Mouse (Mus musculus) CH12.LX (cell line): ENCODE measurements around the gene Sparcl1. TPM values are rescaled to one million over a fixed set of nuclear protein-coding genes. Genes with fewer than 3 reads are reported as not detected.

Source experiments
- DNase-seq: peaks from one replicate; pipeline ENCODE4 v3.0.0-alpha.2; 2013; ENCODE audit errors: extremely low read depth
- H3K27ac ChIP-seq: 2 replicates; pipeline ENCODE4 v1.5.1; 2012; ENCODE audit warnings: low read depth, mild to moderate bottlenecking, control low read depth, moderate library complexity; ENCODE audit not compliant: insufficient read depth
- H3K27me3 ChIP-seq: replicated peaks from 2 replicates; pipeline ENCODE3; 2012; ENCODE audit warnings: inconsistent platforms
- H3K36me3 ChIP-seq, 2 experiments: replicated peaks in 1 of 2; 2 replicates each; pipeline versions ENCODE3 to v1.6.1; 2012; ENCODE audit warnings: inconsistent platforms in 1 of 2, low read length in 1 of 2, mild to moderate bottlenecking in 1 of 2, mixed read lengths in 1 of 2, moderate library complexity in 1 of 2; ENCODE audit not compliant: control insufficient read depth in 1 of 2, insufficient read depth in 1 of 2
- H3K4me1 ChIP-seq, 2 experiments: 2 replicates each; pipeline ENCODE4 v1.6.1; 2012; ENCODE audit warnings: inconsistent platforms in 1 of 2, moderate library complexity in 1 of 2; ENCODE audit not compliant: insufficient read depth in 2 of 2, control insufficient read depth in 1 of 2
- H3K4me2 ChIP-seq: 2 replicates; pipeline ENCODE4 v1.6.1; 2012; ENCODE audit warnings: low read depth, mild to moderate bottlenecking, control low read depth; ENCODE audit not compliant: poor library complexity, insufficient read depth, severe bottlenecking
- H3K4me3 ChIP-seq, 3 experiments: fragments of 150-350 bp in 1 of 3; sonication (generic) in 1 of 3; replicated peaks in 1 of 3; 2 replicates each; pipeline versions ENCODE3 to v1.5.1; 2011 to 2012; ENCODE audit warnings: low read depth in 2 of 3, low read length in 2 of 3, mild to moderate bottlenecking in 2 of 3, moderate library complexity in 2 of 3, control low read depth in 1 of 3, improper control_type of control experiment in 1 of 3, inconsistent platforms in 1 of 3, mixed read lengths in 1 of 3; ENCODE audit not compliant: poor library complexity in 1 of 3
- H3K79me2 ChIP-seq: replicated peaks from 2 replicates; pipeline ENCODE4 v1.6.1; 2012; ENCODE audit warnings: mild to moderate bottlenecking, moderate library complexity; ENCODE audit not compliant: control insufficient read depth, poor library complexity, insufficient read depth, severe bottlenecking; ENCODE audit errors: extremely low read depth
- H3K9ac ChIP-seq: 2 replicates; pipeline ENCODE4 v1.6.1; 2012; ENCODE audit warnings: low read depth, mild to moderate bottlenecking, control low read depth, moderate library complexity; ENCODE audit not compliant: insufficient read depth
- H3K9me3 ChIP-seq: replicated peaks from 2 replicates; pipeline ENCODE3; 2012; ENCODE audit warnings: low read length, inconsistent platforms, mixed read lengths
- BHLHE40 ChIP-seq: IDR thresholded peaks from 2 replicates; pipeline ENCODE4 v1.6.1; 2011; ENCODE audit warnings: mild to moderate bottlenecking, low read depth, low read length, improper control_type of control experiment
- CHD2 ChIP-seq: IDR thresholded peaks from 2 replicates; pipeline ENCODE4 v1.6.1; 2011; ENCODE audit warnings: low read length, improper control_type of control experiment
- CTCF ChIP-seq, 2 experiments: IDR thresholded peaks in 1 of 2; conservative IDR thresholded peaks in 1 of 2; 2 replicates each; pipeline ENCODE4 v1.5.1; 2011 to 2012; ENCODE audit warnings: low read depth in 2 of 2, low read length in 2 of 2, improper control_type of control experiment in 1 of 2, inconsistent platforms in 1 of 2, mild to moderate bottlenecking in 1 of 2, moderate library complexity in 1 of 2
- E2F4 ChIP-seq: IDR thresholded peaks from 2 replicates; pipeline ENCODE4 v1.6.1; 2011; ENCODE audit warnings: low read depth, low read length, improper control_type of control experiment; ENCODE audit not compliant: insufficient replicate concordance
- ELF1 ChIP-seq: IDR thresholded peaks from 2 replicates; pipeline ENCODE4 v1.6.1; 2014; ENCODE audit warnings: low read depth, mild to moderate bottlenecking, inconsistent platforms, low read length, improper control_type of control experiment
- GABPA ChIP-seq: IDR thresholded peaks from 2 replicates; pipeline ENCODE4 v1.6.1; 2012; ENCODE audit warnings: low read depth, low read length, improper control_type of control experiment, inconsistent platforms; ENCODE audit not compliant: insufficient replicate concordance
- HCFC1 ChIP-seq: IDR thresholded peaks from 2 replicates; pipeline ENCODE4 v1.6.1; 2012; ENCODE audit warnings: low read depth, mild to moderate bottlenecking, inconsistent platforms, low read length, improper control_type of control experiment
- IRF4 ChIP-seq: IDR thresholded peaks from 2 replicates; pipeline ENCODE4 v1.6.1; 2014; ENCODE audit warnings: low read depth, mild to moderate bottlenecking, inconsistent platforms, low read length, improper control_type of control experiment
- JUND ChIP-seq: conservative IDR thresholded peaks from 2 replicates; pipeline ENCODE4 v1.6.1; 2011; ENCODE audit warnings: low read depth, low read length, improper control_type of control experiment
- MAX ChIP-seq: IDR thresholded peaks from 2 replicates; pipeline ENCODE4 v1.6.1; 2011; ENCODE audit warnings: low read length, improper control_type of control experiment
- MAZ ChIP-seq: IDR thresholded peaks from 2 replicates; pipeline ENCODE4 v1.6.1; 2012; ENCODE audit warnings: low read depth, mild to moderate bottlenecking, inconsistent platforms, low read length, improper control_type of control experiment, moderate library complexity
- MEF2A ChIP-seq: IDR thresholded peaks from 2 replicates; pipeline ENCODE4 v1.6.1; 2014; ENCODE audit warnings: low read depth, mild to moderate bottlenecking, inconsistent platforms, low read length, improper control_type of control experiment, borderline replicate concordance
- MXI1 ChIP-seq: IDR thresholded peaks from 2 replicates; pipeline ENCODE4 v1.6.1; 2011; ENCODE audit warnings: mild to moderate bottlenecking, low read depth, low read length, improper control_type of control experiment
- NELFE ChIP-seq: IDR thresholded peaks from 2 replicates; pipeline ENCODE4 v1.6.1; 2011; ENCODE audit warnings: low read depth, low read length, improper control_type of control experiment
- NRF1 ChIP-seq: IDR thresholded peaks from 2 replicates; pipeline ENCODE4 v1.6.1; 2014; ENCODE audit warnings: low read depth, mild to moderate bottlenecking, inconsistent platforms, low read length, improper control_type of control experiment, moderate library complexity
- PAX5 ChIP-seq: IDR thresholded peaks from 2 replicates; pipeline ENCODE4 v1.6.1; 2012; ENCODE audit warnings: low read length, inconsistent platforms, mixed read lengths
- POLR2AphosphoS2 ChIP-seq: IDR thresholded peaks from 2 replicates; pipeline ENCODE4 v1.6.1; 2011; ENCODE audit warnings: low read depth, low read length, improper control_type of control experiment
- RAD21 ChIP-seq: IDR thresholded peaks from 2 replicates; pipeline ENCODE4 v1.6.1; 2011; ENCODE audit warnings: low read depth, mild to moderate bottlenecking, low read length, improper control_type of control experiment, moderate library complexity
- RCOR1 ChIP-seq: conservative IDR thresholded peaks from 2 replicates; pipeline ENCODE4 v1.6.1; 2012; ENCODE audit warnings: low read depth, mild to moderate bottlenecking, inconsistent platforms, low read length, improper control_type of control experiment
- SIN3A ChIP-seq: IDR thresholded peaks from 2 replicates; pipeline ENCODE4 v1.6.1; 2012; ENCODE audit warnings: low read length, improper control_type of control experiment, inconsistent platforms
- SMC3 ChIP-seq: IDR thresholded peaks from 2 replicates; pipeline ENCODE4 v1.6.1; 2011; ENCODE audit warnings: low read depth, low read length, improper control_type of control experiment
- TCF12 ChIP-seq: IDR thresholded peaks from 2 replicates; pipeline ENCODE4 v1.6.1; 2014; ENCODE audit warnings: low read depth, mild to moderate bottlenecking, inconsistent platforms, low read length, improper control_type of control experiment
- UBTF ChIP-seq: IDR thresholded peaks from 2 replicates; pipeline ENCODE4 v1.6.1; 2012; ENCODE audit warnings: low read depth, mild to moderate bottlenecking, inconsistent platforms, low read length, improper control_type of control experiment, moderate library complexity
- USF1 ChIP-seq: IDR thresholded peaks from 2 replicates; pipeline ENCODE4 v1.6.1; 2014; ENCODE audit warnings: low read depth, mild to moderate bottlenecking, inconsistent platforms, low read length, improper control_type of control experiment
- ZC3H11A ChIP-seq: IDR thresholded peaks from 2 replicates; pipeline ENCODE4 v1.6.1; 2012; ENCODE audit warnings: low read depth, mild to moderate bottlenecking, inconsistent platforms, low read length, improper control_type of control experiment
- ZKSCAN1 ChIP-seq: IDR thresholded peaks from 2 replicates; pipeline ENCODE4 v1.6.1; 2012; ENCODE audit warnings: low read depth, inconsistent platforms, low read length, improper control_type of control experiment, borderline replicate concordance
- ZNF384 ChIP-seq: IDR thresholded peaks from 2 replicates; pipeline ENCODE4 v1.6.1; 2012; ENCODE audit warnings: low read depth, low read length, improper control_type of control experiment, inconsistent platforms
- dilution Hi-C: fragments of 300-500 bp; cut with MboI; formaldehyde crosslinking; loops from 2 replicates; pipeline ENCODE4 v1.14.3; 2020; ENCODE audit warnings: low sequenced_read_pairs; ENCODE audit not compliant: extremely low pct_unique_long_range_greater_than_20kb, extremely low pct_ligation_motif_present
- in situ Hi-C: fragments of 300-500 bp; cut with MboI; formaldehyde crosslinking; loops from 3 replicates; pipeline ENCODE4 v1.14.3; 2019; ENCODE audit warnings: low sequenced_read_pairs, low pct_ligation_motif_present, low pct_unique_long_range_greater_than_20kb, mixed read lengths
- polyA plus RNA-seq: library from polyadenylated mRNA; unstranded; fragments of >175 nt; gene quantifications from 2 replicates; pipeline ENCODE4 v1.2.1, GENCODE M21; 2012; ENCODE audit warnings: low read depth; ENCODE audit not compliant: insufficient read length
- total RNA-seq, 2 experiments: library from RNA; depleted of rRNA; stranded (reverse); fragments of 300-350 nt in 1 of 2; fragments of >200 nt in 1 of 2; gene quantifications; 2 replicates each; pipeline ENCODE4 v1.2.3; 2012 to 2014

Gene Sparcl1
- total and polyA plus RNA-seq, 3 experiments = not detected

DNA sequence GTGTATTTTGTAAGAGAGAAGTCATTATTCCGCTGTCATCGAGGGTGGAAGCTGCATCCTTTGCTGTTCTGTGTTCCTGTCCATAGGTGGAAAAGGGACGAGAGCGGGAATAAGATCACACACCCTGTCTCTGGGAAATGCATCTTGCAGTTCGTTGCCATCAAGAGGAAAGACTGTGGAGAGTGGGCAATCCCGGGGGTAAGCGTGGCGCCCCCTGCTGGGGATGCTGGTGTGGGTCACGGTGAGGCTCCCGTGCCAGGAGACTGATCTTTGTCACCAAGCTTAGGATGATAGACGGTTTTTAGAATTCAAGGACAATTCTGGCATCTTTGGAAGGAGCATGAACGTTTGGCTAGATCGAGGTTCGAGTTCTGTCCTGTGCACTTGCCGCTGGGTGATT is 55.5 kb downstream of the Sparcl1 start (continued):
- TF ChIP-seq HCFC1 (no peak), NELFE (no peak), POLR2AphosphoS2 (no peak)

DNA sequence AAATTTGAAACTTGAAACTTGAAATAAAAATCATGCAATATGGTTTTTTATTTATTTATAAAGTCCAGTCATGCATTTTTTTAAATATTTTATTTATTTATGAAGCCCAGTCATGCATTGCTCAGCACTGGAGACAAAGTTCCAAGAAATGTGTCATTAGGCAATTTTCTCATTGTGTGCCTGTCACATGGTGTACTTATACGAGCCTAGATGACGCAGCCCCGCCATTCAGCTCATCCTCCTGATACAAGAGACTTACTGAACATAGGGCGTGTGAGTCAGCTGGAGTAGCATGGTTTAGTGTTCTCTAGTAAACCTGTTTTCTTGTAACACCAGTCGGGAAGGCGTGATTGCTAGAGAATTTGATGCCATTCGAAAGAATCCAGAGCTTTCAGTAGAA is 57.2 kb downstream of the Sparcl1 start:
- Histone ChIP-seq H3K9ac (no peak overlapping the region), H3K4me3 (no peak overlapping the region), H3K79me2 (0 out of 2 replicates have a peak, but pooled peaks cover 2% of the 10 kb centered on the region), H3K9me3 (no peaks in the 10 kb centered on the region), H3K27ac (no peak overlapping the region), H3K4me2 (no peak overlapping the region), H3K27me3 (no peaks in the 10 kb centered on the region), H3K36me3 (peaks cover 19 to 90% of the 10 kb centered on the region in 2 experiments), H3K4me1 (peaks cover 3 to 7% of the 10 kb centered on the region in 2 experiments; a peak in 2 of 4 replicates)
- dilution Hi-C loops = no loop called here
- in situ Hi-C loops = no loop called here
- TF ChIP-seq MXI1 = no peak
- no peak for TF ChIP-seq ZC3H11A
- TF ChIP-seq NRF1 = no peak
- TF ChIP-seq E2F4 = no peak
- no peak for TF ChIP-seq PAX5
- no peak for TF ChIP-seq RAD21
- no peak for TF ChIP-seq MAX
- TF ChIP-seq CTCF (conservative IDR thresholded peaks at IDR 0.05 in 1 of 2, IDR thresholded peaks at IDR 0.05 in 1 of 2; ENCODE audit: low read depth in 2 of 2, low read length in 2 of 2) = no peak
- no peak for TF ChIP-seq CHD2
- no peak for TF ChIP-seq SMC3
- no peak for TF ChIP-seq ELF1
- no peak for TF ChIP-seq TCF12
- no peak for TF ChIP-seq USF1
- TF ChIP-seq BHLHE40 = no peak
- TF ChIP-seq NELFE = no peak
- TF ChIP-seq RCOR1 = no peak
- TF ChIP-seq IRF4 = no peak
- TF ChIP-seq GABPA = no peak
- TF ChIP-seq POLR2AphosphoS2 = no peak
- DNase-seq = no peak

DNA sequence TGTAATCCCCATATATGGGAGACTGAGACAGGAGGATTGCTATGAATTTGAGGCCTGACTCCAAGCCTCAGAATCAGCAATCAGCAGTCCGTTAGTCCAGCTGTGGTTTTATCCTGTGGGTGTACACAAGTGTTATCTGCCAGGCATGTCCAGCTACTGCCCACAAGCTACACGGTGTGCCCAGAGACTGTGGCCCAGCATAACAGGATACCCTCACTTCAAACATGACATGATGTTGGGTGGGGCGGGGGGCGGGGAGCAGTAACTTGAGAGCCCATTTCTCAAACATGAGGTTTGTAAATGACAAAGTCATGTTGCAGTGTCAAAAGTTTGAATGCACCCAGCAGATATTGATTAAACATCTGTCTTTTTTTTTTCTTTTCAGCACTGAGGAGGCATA is 57.7 kb downstream of the Sparcl1 start:
- H3K27ac ChIP-seq = no peak overlapping the region
- H3K9ac ChIP-seq = no peak overlapping the region
- in situ Hi-C loops = no loop called here

More for the DNA sequence above, 57.7 kb downstream of the Sparcl1 start:
- no peak overlapping the region for H3K4me2 ChIP-seq
- H3K79me2 ChIP-seq = 0 out of 2 replicates have a peak, but pooled peaks cover 2% of the 10 kb centered on the region
- TF ChIP-seq CHD2 (no peak), RCOR1 (no peak), MAZ (no peak), MEF2A (no peak), HCFC1 (no peak), ZNF384 (no peak), JUND (no peak), RAD21 (no peak), SIN3A (no peak), ZKSCAN1 (no peak), UBTF (no peak)
- H3K36me3 ChIP-seq = peaks cover 18 to 90% of the 10 kb centered on the region in 2 experiments
- H3K9me3 ChIP-seq = no peaks in the 10 kb centered on the region
- DNase-seq = no peak
- dilution Hi-C loops = no loop called here
- peaks cover 0 to 7% of the 10 kb centered on the region in 2 experiments; a peak in 1 of 4 replicates for H3K4me1 ChIP-seq
- H3K4me3 ChIP-seq = no peak overlapping the region
- H3K27me3 ChIP-seq = no peaks in the 10 kb centered on the region
